Mouse (Mus musculus): ENCODE data around the gene Nelfe.
A peak's percentile ranks its signal among the peaks of the same experiment; 100 is the strongest.

The Nelfe gene

DNA sequence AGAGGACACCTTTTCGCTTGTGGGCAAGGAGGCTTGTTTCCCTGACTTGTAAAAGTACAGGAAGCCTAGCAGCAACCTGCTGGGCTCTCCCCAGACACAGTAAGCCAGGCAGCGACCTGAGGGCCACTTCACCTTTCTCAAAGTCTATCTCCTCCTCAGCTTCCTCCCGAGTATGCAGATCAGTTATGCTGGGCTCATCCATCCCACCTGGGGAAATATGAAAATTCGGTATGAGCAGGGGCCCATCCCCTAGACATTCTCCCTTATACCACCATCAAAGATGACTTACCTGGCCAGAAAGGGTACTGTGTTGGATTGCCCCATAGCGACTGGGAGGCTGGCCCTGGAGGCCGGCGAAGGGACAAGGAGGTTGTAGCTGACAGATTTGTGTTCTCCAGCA, 2.6 kb upstream of the Nelfe start:
- no peak for DNase-seq

DNA sequence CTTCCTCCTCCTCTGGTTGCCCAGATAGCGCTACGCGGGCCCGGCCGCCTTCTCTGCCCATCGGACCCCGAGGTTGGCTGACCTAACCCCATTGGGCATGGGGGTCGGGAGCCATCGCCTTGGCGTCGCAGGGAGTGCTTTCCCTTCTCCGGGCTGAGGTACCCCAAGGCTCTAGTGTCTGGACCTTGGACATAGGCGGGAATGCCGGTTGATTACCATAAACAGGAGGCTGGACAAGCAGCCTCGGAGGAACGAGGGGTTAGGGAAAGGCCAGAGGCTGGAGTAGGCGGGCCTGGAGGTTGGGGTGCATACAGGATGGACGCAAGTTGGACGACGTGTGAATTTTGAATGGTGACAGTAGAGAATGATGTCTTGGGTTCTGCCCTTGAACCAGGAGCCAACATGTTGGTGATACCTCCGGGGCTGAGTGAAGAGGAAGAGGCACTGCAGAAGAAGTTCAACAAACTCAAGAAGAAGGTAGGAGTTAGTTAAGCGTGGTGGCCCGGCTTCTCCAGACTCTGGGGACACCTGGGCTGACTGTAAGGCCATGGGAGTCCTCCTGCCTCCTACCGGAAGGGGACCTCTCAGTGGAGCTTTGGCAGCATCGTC, 430 bp downstream of the Nelfe start:
- no peak for DNase-seq

DNA sequence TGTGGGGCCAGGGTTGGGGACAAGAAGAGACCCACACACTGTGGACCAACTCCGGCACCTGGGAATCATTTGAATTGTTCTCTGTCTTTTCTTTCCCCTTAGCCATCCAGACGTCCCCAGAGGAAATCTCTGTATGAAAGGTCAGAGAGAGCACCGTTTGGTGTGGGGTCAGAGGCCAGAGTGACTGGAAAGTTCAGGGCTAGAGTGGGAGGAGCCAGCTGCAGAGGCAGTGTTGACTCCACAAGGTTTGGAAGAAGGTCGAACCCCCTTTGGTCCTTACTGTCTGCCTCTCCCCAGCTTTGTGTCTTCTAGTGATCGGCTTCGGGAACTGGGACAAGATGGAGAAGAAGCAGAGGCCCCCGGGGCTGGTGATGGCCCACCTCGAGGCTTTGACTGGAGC, 3.3 kb downstream of the Nelfe start:
- no peak for DNase-seq

GRCm38 (mm10) chr17:34854761-34855160, 4.6 kb downstream of the Nelfe start:
- no peak for DNase-seq

- peak; percentile 71 for DNase-seq
These were observed 5.6 kb downstream of the Nelfe start for GRCm38 (mm10) chr17:34855825-34856224.

- DNase-seq: no peak
These were observed 8.5 kb downstream of the Nelfe start for GRCm38 (mm10) chr17:34858670-34859069.

DNA sequence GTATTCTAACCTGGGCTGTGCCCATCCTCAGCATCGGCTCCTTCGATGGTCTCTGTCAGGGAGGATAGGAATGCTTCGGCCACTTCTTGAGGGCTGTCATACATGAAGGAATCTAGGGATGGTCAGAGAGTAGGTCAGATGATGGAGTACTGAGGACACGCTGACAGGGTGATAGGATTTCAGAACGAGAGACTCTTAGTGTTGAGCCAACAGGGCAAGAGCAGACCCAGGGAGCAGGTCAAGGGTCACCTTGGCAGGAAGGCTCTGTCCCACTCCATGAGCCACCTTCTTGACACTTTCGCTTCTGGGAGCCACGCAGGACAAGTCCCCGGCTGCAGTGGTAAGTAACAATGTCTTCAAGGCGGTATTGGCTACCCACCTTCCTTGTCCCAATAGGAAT, 10.3 kb downstream of the Nelfe start:
- DNase-seq: no peak

GRCm38 (mm10) chr17:34861704-34862415, 11.7 kb downstream of the Nelfe start:
- peak; percentile 69 for DNase-seq

DNA sequence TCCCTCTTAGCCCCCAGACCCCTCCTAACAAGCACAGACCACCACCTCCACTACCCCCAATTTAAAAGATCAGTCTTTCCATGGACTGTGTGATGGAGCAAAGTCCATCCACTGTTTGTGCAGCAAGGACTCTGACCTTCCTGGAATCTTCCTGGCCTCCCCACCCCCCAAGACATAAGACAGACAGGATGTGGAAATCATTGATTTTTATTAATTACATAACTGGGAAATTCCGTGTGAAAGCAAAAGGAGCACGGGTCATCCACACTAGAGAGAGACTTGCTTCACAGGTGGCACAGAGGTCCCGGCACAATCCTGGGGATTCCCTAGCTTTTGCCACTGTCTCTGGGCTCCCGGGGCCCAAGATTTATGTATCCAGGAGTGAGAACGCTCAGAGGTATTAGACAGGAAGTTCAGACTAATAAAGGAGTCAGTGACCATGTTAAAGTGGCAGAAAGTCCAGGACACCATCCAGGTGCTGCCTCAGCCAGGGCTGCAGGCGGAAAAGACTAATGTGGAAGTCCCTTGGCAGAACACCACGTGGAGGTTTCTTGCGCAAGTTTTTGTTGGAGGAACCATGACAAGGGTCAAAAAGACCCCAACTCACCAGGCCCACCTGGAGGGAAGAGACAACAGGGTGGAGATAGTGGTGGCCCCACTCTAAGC, 12.4 kb downstream of the Nelfe start, which contains the start of gene Cfb:
Gene Cfb, minus strand, starts transcription at position 103 of the 666 bp plus-strand sequence.
- DNase-seq: no peak

DNA sequence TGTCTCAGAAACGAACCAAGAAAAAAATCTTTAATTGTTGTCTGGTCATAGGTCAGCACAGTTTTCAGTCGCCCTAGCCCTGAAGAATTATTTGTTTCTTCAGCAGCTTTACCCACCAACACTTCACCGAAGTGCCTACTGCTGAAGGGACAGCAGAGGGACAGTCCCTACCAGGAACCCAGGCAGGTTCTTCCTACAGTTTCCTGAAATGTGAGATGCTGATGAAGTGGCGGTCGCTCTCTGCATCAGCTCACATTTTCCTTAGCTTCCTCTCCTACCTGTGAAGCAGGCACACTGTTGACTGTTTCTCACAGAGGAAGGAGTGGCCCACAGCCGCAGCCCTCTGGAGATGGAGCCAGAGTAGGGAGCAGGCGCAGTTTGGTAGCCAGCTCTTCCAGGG, 15.8 kb downstream of the Nelfe start:
- no peak for DNase-seq

DNA sequence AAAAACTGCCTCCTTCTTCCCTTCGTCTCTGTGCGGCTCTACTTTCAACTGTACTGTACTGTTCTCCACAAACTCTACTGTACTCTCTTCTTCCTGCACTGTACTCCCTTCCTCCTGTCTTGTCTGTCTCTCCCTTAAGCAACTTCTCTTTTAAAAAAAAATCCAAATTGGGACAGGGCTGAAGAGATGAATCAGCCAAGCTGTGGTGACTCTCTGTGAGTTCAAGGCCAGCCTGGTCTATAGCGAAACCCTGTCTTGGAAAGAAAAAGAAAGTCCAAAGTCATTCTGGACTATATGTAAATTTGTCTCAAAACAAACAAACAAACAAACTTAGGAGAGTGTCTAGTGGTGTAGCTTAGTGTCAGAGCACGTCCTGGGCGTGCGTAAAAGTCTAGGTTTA, 24.1 kb downstream of the Nelfe start:
- DNase-seq: no peak

DNA sequence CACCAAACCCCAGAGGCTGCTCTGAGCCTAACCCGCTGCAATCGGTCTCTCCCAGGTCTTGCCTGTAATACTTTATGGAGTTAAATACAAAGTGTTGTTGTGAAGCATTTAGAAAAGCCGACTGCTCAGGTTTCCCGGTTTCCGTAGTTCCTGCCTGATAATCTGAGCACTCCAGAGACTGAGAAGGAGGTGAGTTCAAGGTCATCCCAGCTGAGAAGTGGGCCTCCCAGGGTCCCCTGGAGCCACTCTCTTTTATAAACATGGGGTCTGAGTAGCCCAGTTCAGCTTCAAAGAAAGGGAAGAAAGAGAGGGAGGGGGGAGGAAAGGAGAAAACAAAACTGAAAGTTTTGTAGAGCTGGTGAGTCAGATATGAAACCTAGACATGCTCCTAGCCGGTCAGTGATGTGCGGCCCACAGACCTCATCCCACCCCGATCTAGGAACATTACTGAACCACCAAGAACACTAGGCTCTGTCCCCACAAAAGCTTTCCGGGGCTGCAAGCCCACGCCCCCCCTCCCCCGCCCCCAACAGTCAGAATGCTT, 29.2 kb downstream of the Nelfe start, which contains the start of gene Zbtb12:
Gene Zbtb12, plus strand, starts transcription at position 148 of the 544 bp plus-strand sequence.
- DNase-seq: no peak

- no peak for DNase-seq
These were observed 31.0 kb downstream of the Nelfe start for GRCm38 (mm10) chr17:34881166-34881565.

GRCm38 (mm10) chr17:34881683-34882310, 31.6 kb downstream of the Nelfe start, which contains the start of gene Gm20547:
TSS of gene Gm20547 (minus strand) at chr17:34882042.
- DNase-seq: no peak

DNA sequence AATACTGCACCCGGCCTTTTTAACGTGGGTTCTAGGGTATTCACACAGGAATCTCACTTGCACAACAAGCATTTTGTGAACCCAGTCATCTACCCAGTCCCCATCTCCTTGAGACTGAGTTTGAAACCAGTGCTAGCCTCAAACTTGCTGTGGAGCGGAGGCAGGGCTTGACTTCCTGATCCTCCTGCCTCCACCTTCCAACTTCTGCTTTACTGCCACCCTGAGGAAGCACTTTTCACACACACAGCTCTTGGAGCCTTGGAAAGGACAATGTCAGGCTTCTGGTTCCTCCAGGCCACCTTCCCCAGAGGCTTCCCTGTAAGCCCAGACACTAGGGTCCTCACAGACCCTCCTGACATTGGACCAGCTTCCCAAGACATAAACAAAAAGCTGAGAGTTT, 33.1 kb downstream of the Nelfe start:
- no peak for DNase-seq

DNA sequence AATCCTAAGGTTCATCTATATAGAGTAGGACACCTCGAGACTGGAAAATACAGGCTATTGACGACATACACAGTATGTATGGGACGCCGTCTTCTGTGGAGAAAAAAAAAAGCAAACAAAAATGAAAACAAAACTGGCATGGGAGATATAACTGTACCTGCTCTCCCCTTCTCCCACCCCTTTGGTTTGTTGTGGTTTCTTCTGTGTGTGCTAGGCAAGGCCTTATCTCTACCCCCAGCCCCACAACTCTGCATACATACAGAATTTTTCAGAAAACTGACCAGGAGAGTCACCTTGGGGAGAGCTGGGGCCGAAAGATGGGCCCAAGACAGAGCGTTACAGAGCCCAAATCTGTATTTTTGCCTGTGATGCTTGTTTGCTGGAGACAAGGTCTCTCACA, 34.5 kb downstream of the Nelfe start:
- DNase-seq: no peak

DNA sequence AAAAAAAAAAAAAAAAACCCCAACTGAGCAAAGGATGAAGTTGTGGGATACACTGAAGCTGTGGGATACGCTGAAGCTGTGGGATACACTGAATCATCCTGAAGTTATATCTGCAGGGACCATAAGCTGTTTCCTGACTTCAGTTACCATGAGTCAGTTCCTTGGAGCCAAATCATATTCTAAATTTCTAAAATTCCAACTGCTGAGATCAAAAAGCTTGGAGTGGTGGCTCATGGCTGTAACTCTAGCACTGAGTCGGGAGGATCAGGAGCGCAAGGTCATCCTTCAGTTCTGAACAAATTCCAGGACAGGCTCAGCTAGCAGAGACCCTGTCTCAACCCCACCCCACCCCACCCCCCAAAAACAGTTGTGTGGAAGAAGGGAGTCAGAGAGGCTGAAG, 35.4 kb downstream of the Nelfe start:
- DNase-seq: no peak

GRCm38 (mm10) chr17:34887942-34888341, 37.8 kb downstream of the Nelfe start:
- DNase-seq: no peak

DNA sequence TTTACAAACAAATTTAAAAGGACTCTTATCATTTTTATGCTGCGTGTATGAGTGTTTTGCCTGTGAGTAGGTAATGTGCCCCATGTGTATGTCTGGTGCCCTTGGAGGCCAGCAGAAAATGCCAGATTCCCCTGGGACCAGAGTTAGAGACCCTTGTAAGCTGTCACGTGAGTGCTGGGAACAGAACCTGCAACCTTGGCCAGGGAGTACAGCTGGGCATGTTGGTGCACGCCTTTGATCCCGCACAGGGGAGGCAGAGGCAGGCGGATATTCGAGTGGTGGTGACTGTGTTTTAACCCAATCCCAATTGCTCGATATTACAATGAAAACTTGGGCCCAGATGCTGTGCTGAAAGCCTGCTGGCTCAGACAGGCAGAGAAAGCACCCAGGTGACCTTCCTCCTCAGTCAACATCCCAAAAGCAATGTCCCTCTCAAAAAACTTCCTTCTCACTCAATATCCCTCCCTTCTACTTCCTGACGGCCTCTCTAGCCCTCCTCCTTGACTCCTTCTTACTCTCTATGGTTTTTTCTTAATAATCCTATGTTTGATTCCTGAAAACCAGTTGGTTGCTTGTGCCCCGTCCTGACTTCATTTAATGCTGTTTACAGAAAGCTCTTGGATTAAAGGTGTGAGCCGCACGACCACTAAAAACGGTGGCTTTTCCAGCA, 40.0 kb downstream of the Nelfe start:
- DNase-seq: no peak

DNA sequence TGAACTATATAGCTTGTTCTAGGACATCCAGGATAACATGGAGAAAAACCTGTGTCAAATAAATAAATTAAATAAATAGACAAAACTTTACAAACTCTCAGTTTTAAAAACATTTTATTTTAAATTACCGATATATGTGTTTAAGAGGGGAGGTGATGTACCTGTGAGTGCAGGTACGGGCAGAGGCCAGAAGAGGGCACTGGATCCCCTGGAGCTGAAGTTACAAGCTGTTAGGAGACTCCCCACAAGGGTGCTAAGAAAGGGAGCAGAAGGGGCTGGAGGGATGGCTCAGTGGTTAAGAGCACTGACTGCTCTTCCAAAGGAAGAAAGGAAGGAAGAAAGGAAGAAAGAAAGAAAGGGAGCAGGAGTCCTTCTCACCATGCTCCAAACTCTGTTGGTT, 41.2 kb downstream of the Nelfe start:
- no peak for DNase-seq

- no peak for DNase-seq
These were observed 43.1 kb downstream of the Nelfe start for GRCm38 (mm10) chr17:34893072-34893824.

GRCm38 (mm10) chr17:34894074-34894597, 43.9 kb downstream of the Nelfe start:
- peak; percentile 94 for DNase-seq

All from lung, postnatal 36 days (tissue).